Mouse (Mus musculus): ENCODE results near the gene Defb25. TPM values are rescaled to one million over a fixed set of nuclear protein-coding genes. Genes with fewer than 3 reads are reported as not detected.

Gene Defb25
- polyA plus RNA-seq, 1 experiment from 2014 or later, result not detected

DNA sequence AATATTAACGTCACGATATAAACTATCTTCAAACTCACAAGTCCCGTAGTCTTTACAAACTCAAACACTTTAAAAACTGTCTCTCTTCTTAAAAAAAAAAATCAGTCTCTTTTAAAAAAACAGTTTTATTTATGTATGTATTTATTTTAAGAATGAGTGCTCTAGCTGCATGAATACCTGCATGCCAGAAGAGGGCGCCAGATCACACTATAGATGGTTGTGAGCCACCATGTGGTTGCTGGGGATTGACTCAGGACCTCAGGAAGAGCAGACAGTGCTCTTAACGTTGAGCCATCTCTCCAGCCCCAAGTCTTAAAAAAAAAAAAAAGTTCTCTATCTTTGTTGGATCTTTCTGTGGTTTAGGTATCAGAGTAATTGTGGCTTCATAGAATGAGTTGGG is 5.5 kb downstream of the Defb25 start:
- Histone ChIP-seq H3K36me3 (ENCODE audit: control insufficient read depth, insufficient read depth) (no peaks in the 10 kb centered on the region), H3K4me3 (ENCODE audit: low read depth, low read length) (no peak overlapping the region), H3K9ac (ENCODE audit: low read depth, low read length) (no peak overlapping the region), H3K9me3 (replicated peaks; ENCODE audit: control insufficient read depth, low read length) (no peaks in the 10 kb centered on the region), H3K4me1 (ENCODE audit: control insufficient read depth, low read depth, low read length) (no peaks in the 10 kb centered on the region), H3K4me2 (ENCODE audit: low read depth, low read length) (no peak overlapping the region), H3K27ac (ENCODE audit: low read length) (no peak overlapping the region), H3K27me3 (ENCODE audit: control insufficient read depth, insufficient read depth, low read depth, low read length) (no peaks in the 10 kb centered on the region; the same call in 1 of the 2 replicates)
- no peak for ATAC-seq (ENCODE audit: low read depth)
- 48% methylated on average over 5 of the region's 5 CpGs for WGBS (ENCODE audit: insufficient replicate concordance)

DNA sequence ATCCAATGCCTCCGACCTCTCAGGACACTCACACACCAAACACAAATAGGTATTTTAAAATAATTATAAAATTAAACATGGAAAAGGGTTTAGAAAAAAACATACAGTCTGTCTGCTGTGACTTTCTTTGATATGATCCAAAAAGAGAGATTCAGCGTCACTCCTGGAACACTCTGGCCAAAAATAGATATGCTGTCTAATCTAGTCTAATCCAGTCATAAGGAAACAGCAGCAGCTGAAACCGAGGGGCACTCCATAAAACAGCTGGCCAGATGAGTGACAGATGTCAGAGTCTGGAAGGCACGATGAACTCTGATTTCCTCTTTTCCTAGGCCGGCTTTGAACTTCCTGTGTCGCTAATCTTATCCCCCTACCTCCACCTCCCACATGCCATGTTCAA is 6.4 kb downstream of the Defb25 start:
- H3K27me3 ChIP-seq (ENCODE audit: control insufficient read depth, insufficient read depth, low read depth, low read length), result no peaks in the 10 kb centered on the region; the same call in 1 of the 2 replicates
- no peaks in the 10 kb centered on the region for H3K4me1 ChIP-seq (ENCODE audit: control insufficient read depth, low read depth, low read length)
- ATAC-seq (ENCODE audit: low read depth), result no peak
- H3K4me2 ChIP-seq (ENCODE audit: low read depth, low read length), result no peak overlapping the region
- 25% methylated on average over 6 of the region's 6 CpGs for WGBS (ENCODE audit: insufficient replicate concordance)
- H3K36me3 ChIP-seq (ENCODE audit: control insufficient read depth, insufficient read depth), result no peaks in the 10 kb centered on the region
- H3K27ac ChIP-seq (ENCODE audit: low read length), result no peak overlapping the region
- no peak overlapping the region for H3K4me3 ChIP-seq (ENCODE audit: low read depth, low read length)
- H3K9me3 ChIP-seq (replicated peaks; ENCODE audit: control insufficient read depth, low read length), result no peaks in the 10 kb centered on the region
- H3K9ac ChIP-seq (ENCODE audit: low read depth, low read length), result no peak overlapping the region

DNA sequence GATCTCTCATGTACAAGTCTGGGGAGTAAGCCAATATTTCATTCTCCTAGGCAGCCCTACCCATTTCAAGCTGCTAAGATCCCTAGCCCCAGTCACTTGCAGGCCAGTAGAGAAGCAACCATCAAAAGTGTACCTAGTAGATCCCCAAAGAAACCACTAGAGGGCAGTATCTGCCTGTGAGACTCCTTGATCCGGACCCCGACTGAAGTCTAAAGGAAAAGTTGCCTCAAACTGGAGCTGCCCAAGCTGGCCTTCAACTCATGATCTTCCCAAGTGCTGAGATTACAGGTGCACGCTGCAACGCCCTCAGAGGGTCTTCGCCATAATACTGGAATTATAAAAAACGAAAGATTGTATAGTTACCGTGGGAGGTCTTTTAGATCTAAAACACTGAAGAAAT is 7.3 kb downstream of the Defb25 start:
- Histone ChIP-seq H3K4me3 (ENCODE audit: low read depth, low read length) (no peak overlapping the region), H3K4me1 (ENCODE audit: control insufficient read depth, low read depth, low read length) (no peaks in the 10 kb centered on the region), H3K27me3 (ENCODE audit: control insufficient read depth, insufficient read depth, low read depth, low read length) (no peaks in the 10 kb centered on the region; the same call in 1 of the 2 replicates), H3K9me3 (replicated peaks; ENCODE audit: control insufficient read depth, low read length) (no peaks in the 10 kb centered on the region), H3K36me3 (ENCODE audit: control insufficient read depth, insufficient read depth) (no peaks in the 10 kb centered on the region), H3K27ac (ENCODE audit: low read length) (no peak overlapping the region), H3K9ac (ENCODE audit: low read depth, low read length) (no peak overlapping the region), H3K4me2 (ENCODE audit: low read depth, low read length) (no peak overlapping the region)
- ATAC-seq (ENCODE audit: low read depth), result no peak
- 7% methylated on average over 7 of the region's 7 CpGs for WGBS (ENCODE audit: insufficient replicate concordance)

DNA sequence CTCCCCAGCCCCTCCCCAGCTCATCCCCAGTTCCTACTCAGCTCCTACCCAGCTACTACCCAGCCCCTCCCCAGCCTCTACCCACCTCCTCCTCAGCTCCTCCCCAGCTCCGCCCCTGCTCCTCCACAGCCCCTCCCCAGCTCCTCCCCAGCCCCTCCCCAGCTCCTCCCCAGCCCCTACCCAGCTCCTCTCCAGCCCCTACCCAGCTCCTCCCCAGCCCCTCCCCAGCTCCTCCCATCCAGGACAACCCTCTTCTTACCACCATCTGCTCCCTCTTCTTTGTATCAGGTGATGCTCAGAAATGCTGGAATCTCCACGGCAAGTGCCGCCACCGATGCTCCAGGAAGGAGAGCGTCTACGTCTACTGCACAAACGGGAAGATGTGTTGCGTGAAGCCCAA is 10.7 kb downstream of the Defb25 start:
- H3K27ac ChIP-seq (ENCODE audit: low read length), result no peak overlapping the region
- H3K4me1 ChIP-seq (ENCODE audit: control insufficient read depth, low read depth, low read length), result no peaks in the 10 kb centered on the region
- H3K4me2 ChIP-seq (ENCODE audit: low read depth, low read length), result no peak overlapping the region
- H3K36me3 ChIP-seq (ENCODE audit: control insufficient read depth, insufficient read depth), result no peaks in the 10 kb centered on the region
- no peak overlapping the region for H3K4me3 ChIP-seq (ENCODE audit: low read depth, low read length)
- H3K27me3 ChIP-seq (ENCODE audit: control insufficient read depth, insufficient read depth, low read depth, low read length), result no peaks in the 10 kb centered on the region
- no peaks in the 10 kb centered on the region for H3K9me3 ChIP-seq (replicated peaks; ENCODE audit: control insufficient read depth, low read length)
- ATAC-seq (ENCODE audit: low read depth), result no peak
- no peak overlapping the region for H3K9ac ChIP-seq (ENCODE audit: low read depth, low read length)
- WGBS (ENCODE audit: insufficient replicate concordance), result 45% methylated on average over 7 of the region's 8 CpGs

DNA sequence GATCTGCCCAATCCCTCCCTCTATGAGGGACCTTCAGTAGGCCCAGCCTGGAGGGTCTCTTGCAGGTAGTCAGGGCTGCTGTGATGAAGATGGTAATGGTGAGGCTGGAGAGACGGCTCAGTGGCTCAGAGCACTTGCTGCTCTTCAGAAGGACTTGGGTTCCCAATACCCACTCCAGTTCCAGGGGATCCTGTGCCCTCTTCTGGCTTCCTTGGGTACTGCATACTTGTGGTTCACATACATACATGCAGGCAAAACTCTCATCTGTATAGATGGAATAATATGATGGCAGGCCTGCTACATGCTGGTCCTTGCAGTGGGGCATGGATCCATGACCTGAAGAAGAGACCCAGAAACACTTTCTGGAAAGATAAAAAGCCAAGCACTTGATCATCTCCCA is 14.1 kb downstream of the Defb25 start:
- 55% methylated on average over 1 of the region's 1 CpGs for WGBS (ENCODE audit: insufficient replicate concordance)
- H3K27ac ChIP-seq (ENCODE audit: low read length), result no peak overlapping the region
- no peak for ATAC-seq (ENCODE audit: low read depth)
- H3K4me2 ChIP-seq (ENCODE audit: low read depth, low read length), result no peak overlapping the region
- H3K36me3 ChIP-seq (ENCODE audit: control insufficient read depth, insufficient read depth), result no peaks in the 10 kb centered on the region
- H3K9ac ChIP-seq (ENCODE audit: low read depth, low read length), result no peak overlapping the region
- H3K4me1 ChIP-seq (ENCODE audit: control insufficient read depth, low read depth, low read length), result no peaks in the 10 kb centered on the region
- H3K4me3 ChIP-seq (ENCODE audit: low read depth, low read length), result no peak overlapping the region
- H3K27me3 ChIP-seq (ENCODE audit: control insufficient read depth, insufficient read depth, low read depth, low read length), result no peaks in the 10 kb centered on the region
- no peaks in the 10 kb centered on the region for H3K9me3 ChIP-seq (replicated peaks; ENCODE audit: control insufficient read depth, low read length)

DNA sequence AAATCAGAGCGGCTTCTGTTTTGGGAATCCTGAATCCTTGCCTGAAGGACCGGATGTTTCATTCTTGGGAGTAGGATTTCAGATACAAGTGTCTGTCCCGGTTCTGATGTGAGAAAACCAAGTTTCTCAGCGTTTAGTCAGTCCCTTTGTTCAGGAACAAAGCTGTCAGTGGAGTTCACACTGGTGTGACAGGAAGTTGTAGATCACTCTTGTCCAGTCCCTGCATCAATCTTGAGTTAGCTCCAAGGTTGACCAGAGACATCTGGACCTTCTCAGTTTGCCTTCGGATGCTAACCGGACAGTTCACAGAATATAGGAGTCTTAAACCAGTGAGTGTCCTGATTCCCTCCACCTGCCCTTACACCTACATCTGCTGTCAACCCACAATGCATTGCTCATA is 15.1 kb downstream of the Defb25 start:
- no peak for ATAC-seq (ENCODE audit: low read depth)
- Histone ChIP-seq H3K9me3 (replicated peaks; ENCODE audit: control insufficient read depth, low read length) (no peaks in the 10 kb centered on the region), H3K4me2 (ENCODE audit: low read depth, low read length) (no peak overlapping the region), H3K36me3 (ENCODE audit: control insufficient read depth, insufficient read depth) (no peaks in the 10 kb centered on the region), H3K27me3 (ENCODE audit: control insufficient read depth, insufficient read depth, low read depth, low read length) (no peaks in the 10 kb centered on the region), H3K4me1 (ENCODE audit: control insufficient read depth, low read depth, low read length) (no peaks in the 10 kb centered on the region), H3K9ac (ENCODE audit: low read depth, low read length) (no peak overlapping the region), H3K4me3 (ENCODE audit: low read depth, low read length) (no peak overlapping the region), H3K27ac (ENCODE audit: low read length) (no peak overlapping the region)
- WGBS (ENCODE audit: insufficient replicate concordance), result 36% methylated on average over 6 of the region's 6 CpGs

DNA sequence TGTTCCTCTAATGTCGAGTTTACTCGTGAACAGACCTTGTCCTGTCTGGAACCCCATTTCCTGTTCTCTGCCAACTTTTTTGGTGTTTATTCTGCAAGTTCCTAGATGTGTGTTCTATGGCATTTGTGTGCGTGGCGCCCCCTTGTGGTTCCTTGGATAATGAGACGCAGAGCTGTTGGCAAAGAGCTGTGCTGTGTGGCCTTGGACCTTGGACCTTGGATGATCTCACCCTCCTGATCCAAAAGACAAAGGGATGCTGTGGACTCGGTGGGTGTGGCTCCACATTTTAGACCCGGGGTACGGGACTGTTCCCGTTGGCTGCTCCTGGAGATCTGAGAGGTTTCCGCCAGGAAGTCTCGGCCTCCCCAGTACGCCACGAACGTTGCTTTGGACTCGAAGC is 18.8 kb downstream of the Defb25 start, which contains the start of gene Defb36:
Gene Defb36, plus strand, starts transcription at position 271 of the 400 bp plus-strand sequence.
- no peaks in the 10 kb centered on the region for H3K36me3 ChIP-seq (ENCODE audit: control insufficient read depth, insufficient read depth)
- 62% methylated on average over 15 of the region's 15 CpGs for WGBS (ENCODE audit: insufficient replicate concordance)
- no peaks in the 10 kb centered on the region for H3K27me3 ChIP-seq (ENCODE audit: control insufficient read depth, insufficient read depth, low read depth, low read length)
- H3K4me3 ChIP-seq (ENCODE audit: low read depth, low read length), result no peak within 1 kb of the TSS
- no peak within 1 kb of the TSS for H3K9ac ChIP-seq (ENCODE audit: low read depth, low read length)
- no peak within 1 kb of the TSS for H3K4me2 ChIP-seq (ENCODE audit: low read depth, low read length)
- no peaks in the 10 kb centered on the region for H3K4me1 ChIP-seq (ENCODE audit: control insufficient read depth, low read depth, low read length)
- no peak for ATAC-seq (ENCODE audit: low read depth)
- H3K27ac ChIP-seq (ENCODE audit: low read length), result no peak within 1 kb of the TSS
- no peaks in the 10 kb centered on the region for H3K9me3 ChIP-seq (replicated peaks; ENCODE audit: control insufficient read depth, low read length)

DNA sequence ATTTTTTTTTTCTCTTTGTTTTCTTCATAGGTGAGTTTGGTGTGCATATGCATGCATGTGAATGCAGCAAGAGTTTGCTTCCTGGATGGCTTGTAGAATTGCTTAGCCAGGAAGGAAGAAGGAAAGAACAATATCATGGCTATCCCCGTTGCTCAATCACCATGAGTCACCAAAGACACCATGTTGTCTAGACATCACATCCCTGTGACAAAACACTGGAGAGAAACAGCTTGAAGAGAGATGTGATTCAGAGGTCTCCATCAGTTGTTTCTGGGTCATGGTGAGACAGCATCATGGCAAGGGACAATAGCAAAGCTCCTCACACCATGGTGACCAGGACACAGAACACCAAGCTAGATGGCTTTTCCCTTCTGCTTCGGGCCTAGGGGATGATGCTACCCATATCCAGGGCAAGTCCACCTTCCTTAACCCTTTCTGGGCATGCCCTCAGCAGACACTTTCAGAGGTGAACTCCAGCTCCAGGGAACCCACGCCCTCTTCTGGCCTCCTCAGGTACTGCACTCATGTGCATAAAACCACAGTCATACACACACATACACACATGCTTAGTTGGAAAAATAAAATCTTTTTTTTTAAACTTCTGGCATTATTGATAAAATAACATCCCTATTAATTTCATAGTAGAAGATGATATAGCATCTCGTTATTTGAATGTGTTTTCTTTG is 21.4 kb downstream of the Defb25 start:
- Histone ChIP-seq H3K36me3 (ENCODE audit: control insufficient read depth, insufficient read depth) (no peaks in the 10 kb centered on the region), H3K4me1 (ENCODE audit: control insufficient read depth, low read depth, low read length) (no peaks in the 10 kb centered on the region), H3K27ac (ENCODE audit: low read length) (no peak overlapping the region), H3K9me3 (replicated peaks; ENCODE audit: control insufficient read depth, low read length) (no peaks in the 10 kb centered on the region), H3K4me2 (ENCODE audit: low read depth, low read length) (no peak overlapping the region), H3K4me3 (ENCODE audit: low read depth, low read length) (no peak overlapping the region), H3K27me3 (ENCODE audit: control insufficient read depth, insufficient read depth, low read depth, low read length) (no peaks in the 10 kb centered on the region), H3K9ac (ENCODE audit: low read depth, low read length) (no peak overlapping the region)
- ATAC-seq (ENCODE audit: low read depth), result no peak
- 50% methylated on average over 4 of the region's 4 CpGs for WGBS (ENCODE audit: insufficient replicate concordance)

DNA sequence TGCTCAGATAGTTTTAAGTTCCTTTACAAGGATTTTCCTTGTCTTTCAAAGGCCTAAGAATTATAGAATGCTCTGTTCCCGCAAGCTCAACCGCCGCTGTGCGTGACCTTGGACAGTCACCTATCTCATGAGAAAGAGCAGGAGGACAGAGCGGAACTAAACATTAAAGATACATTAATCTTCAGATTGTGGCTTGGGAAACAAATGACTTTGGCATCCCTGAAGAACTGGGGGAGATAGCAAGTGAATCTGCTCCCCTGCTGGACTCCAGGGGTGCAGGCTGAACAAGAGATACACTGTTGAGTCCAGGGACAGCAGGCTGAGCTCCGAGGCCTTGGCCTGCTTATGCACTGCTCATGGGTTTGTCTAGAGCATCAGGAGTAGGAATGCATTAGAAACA is 22.8 kb downstream of the Defb25 start:
- no peak for ATAC-seq (ENCODE audit: low read depth)
- no peaks in the 10 kb centered on the region for H3K36me3 ChIP-seq (ENCODE audit: control insufficient read depth, insufficient read depth)
- H3K9ac ChIP-seq (ENCODE audit: low read depth, low read length), result no peak overlapping the region
- H3K27me3 ChIP-seq (ENCODE audit: control insufficient read depth, insufficient read depth, low read depth, low read length), result no peaks in the 10 kb centered on the region
- 58% methylated on average over 6 of the region's 6 CpGs for WGBS (ENCODE audit: insufficient replicate concordance)
- no peak overlapping the region for H3K4me3 ChIP-seq (ENCODE audit: low read depth, low read length)
- H3K9me3 ChIP-seq (replicated peaks; ENCODE audit: control insufficient read depth, low read length), result no peaks in the 10 kb centered on the region
- H3K4me1 ChIP-seq (ENCODE audit: control insufficient read depth, low read depth, low read length), result no peaks in the 10 kb centered on the region
- no peak overlapping the region for H3K4me2 ChIP-seq (ENCODE audit: low read depth, low read length)
- no peak overlapping the region for H3K27ac ChIP-seq (ENCODE audit: low read length)

All from liver, embryonic 16.5 days (tissue).